Mouse (Mus musculus) midbrain, embryonic 11.5 days (tissue): ENCODE measurements around the gene Hinfp. TPM values are rescaled to one million over a fixed set of nuclear protein-coding genes. Genes with fewer than 3 reads are reported as not detected.
"Not testable (repeated sequence)": the region's sequence is repeated elsewhere in the genome, so short reads cannot be mapped to it uniquely, and the experiment has no call there.

ENCODE experiments used
- ATAC-seq: fragments of 200-750 bp; cut with Nextera tagmentation; 2 replicates; pipeline ENCODE4 v1.8.0; 2017; ENCODE audit warnings: moderate TSS enrichment, moderate library complexity; ENCODE audit not compliant: low FRiP score
- DNase-seq: peaks from one replicate; pipeline ENCODE4 v3.0.0; 2015; ENCODE audit warnings: low spot score; ENCODE audit errors: missing footprints
- H3K27ac ChIP-seq: fragments of 300-500 bp; sonication (generic); 2 replicates; pipeline ENCODE4 v1.5.1; 2014; ENCODE audit warnings: low read depth, low read length
- H3K27me3 ChIP-seq: fragments of 300-500 bp; sonication (generic); 2 replicates; pipeline ENCODE4 v1.6.1; 2014; ENCODE audit warnings: mild to moderate bottlenecking, low read length, moderate library complexity, mixed read lengths; ENCODE audit not compliant: control insufficient read depth, insufficient read depth
- H3K36me3 ChIP-seq: fragments of 300-500 bp; sonication (generic); 2 replicates; pipeline ENCODE4 v1.6.1; 2014; ENCODE audit warnings: mild to moderate bottlenecking, low read length, moderate library complexity, mixed read lengths; ENCODE audit not compliant: control insufficient read depth, insufficient read depth
- H3K4me1 ChIP-seq: fragments of 300-500 bp; sonication (generic); 2 replicates; pipeline ENCODE4 v1.6.1; 2014; ENCODE audit warnings: low read length; ENCODE audit not compliant: control insufficient read depth, insufficient read depth
- H3K4me2 ChIP-seq: fragments of 300-500 bp; sonication (generic); 2 replicates; pipeline ENCODE4 v1.6.1; 2014; ENCODE audit warnings: mild to moderate bottlenecking, moderate library complexity
- H3K4me3 ChIP-seq: fragments of 300-500 bp; sonication (generic); 2 replicates; pipeline ENCODE4 v1.5.1; 2014; ENCODE audit warnings: low read depth, low read length
- H3K9ac ChIP-seq: fragments of 300-500 bp; sonication (generic); 2 replicates; pipeline ENCODE4 v1.6.1; 2014; ENCODE audit warnings: low read length
- H3K9me3 ChIP-seq: fragments of 300-500 bp; sonication (generic); 2 replicates; pipeline ENCODE4 v1.6.1; 2016; ENCODE audit warnings: low read length; ENCODE audit not compliant: control insufficient read depth
- WGBS: fragments of 180-500 bp; shearing (Covaris S2); extraction: QIAGEN DNeasy Blood & Tissue Kit; methylation state at CpG from one replicate; pipeline ENCODE4 v1.1.7; 2014; 5-methylcytosine and 5-hydroxymethylcytosine counted together
- polyA plus RNA-seq: library from polyadenylated mRNA; unstranded; fragments of >200 nt; fragmentation: Nextera tagmentation; extraction: Ambion mirVana; gene quantifications from 2 replicates; pipeline ENCODE4 v1.2.1, GENCODE M21; 2014

The Hinfp gene
- polyA plus RNA-seq, 1 experiment from 2014 or later = 28.0 TPM

GRCm38 (mm10) chr9:44325768-44326370, 20.4 kb upstream of the Hinfp start, which contains the start of gene Dpagt1:
TSS of gene Dpagt1 (plus strand) at chr9:44326019.
- WGBS = 7% methylated on average over 12 of the region's 12 CpGs
- Histone ChIP-seq H3K4me2 (peak within 1 kb of the TSS; percentile 72), H3K27ac (peak within 1 kb of the TSS; percentile 85), H3K9me3 (no peaks in the 10 kb centered on the region), H3K27me3 (no peaks in the 10 kb centered on the region), H3K9ac (peak within 1 kb of the TSS; percentile 73), H3K4me1 (peaks cover 12% of the 10 kb centered on the region), H3K36me3 (peaks cover 6% of the 10 kb centered on the region; the same call in 1 of the 2 replicates), H3K4me3 (peak within 1 kb of the TSS; percentile 73)
- DNase-seq = no peak
- peak; percentile 33; the same call in 1 of the 2 replicates for ATAC-seq

GRCm38 (mm10) chr9:44325032-44325767, 19.7 kb upstream of the Hinfp start:
- not testable (repeated sequence) for H3K4me3 ChIP-seq, H3K27ac ChIP-seq, H3K36me3 ChIP-seq, ATAC-seq, H3K27me3 ChIP-seq, H3K9ac ChIP-seq, H3K9me3 ChIP-seq, H3K4me2 ChIP-seq
- 71% methylated on average over 5 of the region's 8 CpGs for WGBS
- DNase-seq = peak; percentile 77
- H3K4me1 ChIP-seq = peaks cover 17% of the 10 kb centered on the region

GRCm38 (mm10) chr9:44324147-44324546, 18.7 kb upstream of the Hinfp start:
- ATAC-seq (no peak), DNase-seq (peak; percentile 73)
- Histone ChIP-seq H3K27ac (no peak overlapping the region), H3K4me1 (peaks cover 21% of the 10 kb centered on the region), H3K27me3 (no peaks in the 10 kb centered on the region), H3K4me3 (no peak overlapping the region), H3K9me3 (no peaks in the 10 kb centered on the region), H3K36me3 (peaks cover 4% of the 10 kb centered on the region; the same call in 1 of the 2 replicates), H3K4me2 (no peak overlapping the region), H3K9ac (no peak overlapping the region)
- WGBS = 84% methylated on average over 6 of the region's 6 CpGs

- H3K9ac ChIP-seq, ATAC-seq: not testable (repeated sequence)
- WGBS = 80% methylated on average over 4 of the region's 4 CpGs
These were observed 18.2 kb upstream of the Hinfp start for GRCm38 (mm10) chr9:44323656-44324055.

GRCm38 (mm10) chr9:44320799-44321133, 15.3 kb upstream of the Hinfp start:
- no peaks in the 10 kb centered on the region for H3K27me3 ChIP-seq
- H3K9me3 ChIP-seq = no peaks in the 10 kb centered on the region
- 0 out of 2 replicates have a peak overlapping the region, but pooled peaks have one; percentile 7 for H3K27ac ChIP-seq
- H3K4me3 ChIP-seq = peak overlapping the region; percentile 90; the same call in 1 of the 2 replicates
- 21% methylated on average over 6 of the region's 6 CpGs for WGBS
- H3K36me3 ChIP-seq = no peaks in the 10 kb centered on the region; the same call in 1 of the 2 replicates
- H3K4me2 ChIP-seq = peak overlapping the region; percentile 95
- H3K9ac ChIP-seq = peak overlapping the region; percentile 47; the same call in 1 of the 2 replicates
- ATAC-seq (no peak), DNase-seq (no peak)
- H3K4me1 ChIP-seq = peaks cover 29% of the 10 kb centered on the region

More at GRCm38 (mm10) chr9:44323656-44324055, 18.2 kb upstream of the Hinfp start:
- not testable (repeated sequence) for H3K27me3 ChIP-seq, H3K27ac ChIP-seq, H3K4me3 ChIP-seq, H3K9me3 ChIP-seq, DNase-seq, H3K4me2 ChIP-seq, H3K36me3 ChIP-seq
- H3K4me1 ChIP-seq = peaks cover 26% of the 10 kb centered on the region

DNA sequence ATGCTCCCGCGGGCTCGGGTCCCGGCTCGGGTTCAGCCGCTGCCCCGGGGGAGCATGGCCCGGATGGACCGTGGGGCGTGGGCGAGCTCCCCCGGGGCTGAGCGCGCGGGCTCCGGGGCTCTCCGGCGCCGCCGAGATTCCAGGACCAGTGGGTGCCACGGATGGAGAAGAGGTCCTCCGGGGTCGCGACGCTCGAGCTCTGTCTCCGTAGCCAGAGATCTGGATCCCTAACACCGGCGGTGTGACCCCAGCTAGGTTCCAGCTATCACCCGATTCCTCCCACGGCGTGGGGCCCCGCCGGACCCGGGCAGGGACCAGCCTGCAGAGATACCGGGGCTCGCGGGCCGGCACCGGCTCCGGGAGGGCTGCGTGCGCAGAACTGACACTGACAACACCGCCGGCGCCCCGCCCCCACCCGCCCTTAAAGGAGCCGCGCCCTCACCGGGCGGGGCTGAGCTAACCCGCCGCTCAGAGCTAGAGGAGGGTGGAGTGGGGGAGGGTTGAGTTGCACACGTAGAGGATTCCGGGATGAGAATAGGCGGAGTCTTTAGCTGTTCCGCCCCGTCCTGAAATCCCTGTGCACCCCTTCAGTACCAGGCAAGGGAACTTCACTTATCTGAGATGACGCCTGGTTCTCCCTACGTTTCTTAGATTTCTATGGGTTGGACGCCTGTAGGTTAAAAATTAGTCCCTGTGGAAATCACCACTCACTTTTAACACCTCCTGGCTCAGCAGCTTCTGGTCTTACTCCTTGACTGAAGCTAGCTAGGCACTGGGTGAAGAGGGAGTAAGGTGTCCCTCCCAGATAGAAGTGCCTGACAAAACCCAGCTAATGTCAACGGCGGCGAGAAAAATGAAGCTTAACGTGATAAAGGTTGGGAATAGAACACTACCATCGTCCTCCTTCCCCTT, 14.7 kb upstream of the Hinfp start, which contains the start of gene C2cd2l:
Gene C2cd2l (minus strand): TSS at position 399 of the 912 bp plus-strand sequence.
- Histone ChIP-seq H3K9ac (peak within 1 kb of the TSS; percentile 75), H3K27ac (peak within 1 kb of the TSS; percentile 51; the same call in 1 of the 2 replicates), H3K4me3 (peak within 1 kb of the TSS; percentile 90), H3K27me3 (no peaks in the 10 kb centered on the region), H3K36me3 (peaks cover 2% of the 10 kb centered on the region), H3K4me1 (peaks cover 27% of the 10 kb centered on the region), H3K9me3 (no peaks in the 10 kb centered on the region), H3K4me2 (peak within 1 kb of the TSS; percentile 95)
- peak; percentile 98 for DNase-seq
- ATAC-seq = peak; percentile 98
- WGBS = under 1% methylated on average over 67 of the region's 67 CpGs

DNA sequence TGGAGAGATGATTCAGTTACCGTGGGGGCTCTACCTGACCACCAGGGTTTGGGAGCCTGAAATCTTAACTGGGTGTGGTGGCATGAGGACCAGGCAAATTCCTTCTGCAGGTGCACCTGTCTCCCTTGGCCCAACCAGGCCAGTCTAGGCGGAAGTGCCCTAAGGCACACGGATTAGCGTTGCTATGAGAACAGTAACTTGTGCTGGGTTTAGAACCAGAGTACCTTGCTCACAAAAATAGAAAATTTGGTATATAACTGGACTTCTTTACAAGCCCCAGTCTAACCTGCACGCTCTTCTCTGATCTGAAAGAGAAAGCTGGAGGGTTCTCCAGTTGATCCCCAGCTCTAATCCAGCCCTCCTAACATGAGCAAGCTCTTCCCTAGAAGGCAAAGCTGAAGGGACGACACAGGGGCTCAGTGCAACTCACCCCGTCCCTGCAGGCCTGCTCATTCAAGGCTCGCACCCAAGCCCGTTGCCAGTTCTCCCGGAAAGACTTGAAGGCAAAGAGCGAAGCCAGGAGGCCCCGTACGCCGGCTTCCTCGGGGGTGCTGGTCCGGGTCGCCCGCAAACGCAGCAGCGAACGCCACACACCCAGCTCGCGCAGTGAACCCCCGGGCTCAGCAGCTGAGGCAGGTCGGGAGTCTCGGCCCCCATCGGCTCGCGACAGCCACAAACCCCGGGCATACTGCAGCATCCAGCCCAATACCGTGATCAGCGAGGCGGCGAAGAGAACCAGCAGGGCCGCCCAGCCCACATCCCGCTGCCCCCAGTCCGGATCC, 13.8 kb upstream of the Hinfp start:
- Histone ChIP-seq H3K9ac (peak overlapping the region; percentile 75), H3K4me2 (peak overlapping the region; percentile 95), H3K27ac (peak overlapping the region; percentile 51; the same call in 1 of the 2 replicates), H3K36me3 (peaks cover 8% of the 10 kb centered on the region), H3K9me3 (no peaks in the 10 kb centered on the region), H3K4me1 (peaks cover 27% of the 10 kb centered on the region), H3K27me3 (no peaks in the 10 kb centered on the region), H3K4me3 (peak overlapping the region; percentile 90)
- ATAC-seq = no peak
- WGBS = 3% methylated on average over 37 of the region's 37 CpGs
- DNase-seq = peak; percentile 93

GRCm38 (mm10) chr9:44318826-44319095, 13.3 kb upstream of the Hinfp start:
- H3K4me2 ChIP-seq = peak overlapping the region; percentile 95
- H3K4me3 ChIP-seq = peak overlapping the region; percentile 90
- WGBS = 29% methylated on average over 3 of the region's 3 CpGs
- ATAC-seq (no peak), DNase-seq (no peak)
- no peak overlapping the region for H3K27ac ChIP-seq
- peaks cover 27% of the 10 kb centered on the region for H3K4me1 ChIP-seq
- peak overlapping the region; percentile 75; the same call in 1 of the 2 replicates for H3K9ac ChIP-seq
- no peaks in the 10 kb centered on the region for H3K27me3 ChIP-seq
- H3K36me3 ChIP-seq = peaks cover 8% of the 10 kb centered on the region
- no peaks in the 10 kb centered on the region for H3K9me3 ChIP-seq
